47 mouse cellular contexts compared by ENCODE assay signal in the genomic region with DNA sequence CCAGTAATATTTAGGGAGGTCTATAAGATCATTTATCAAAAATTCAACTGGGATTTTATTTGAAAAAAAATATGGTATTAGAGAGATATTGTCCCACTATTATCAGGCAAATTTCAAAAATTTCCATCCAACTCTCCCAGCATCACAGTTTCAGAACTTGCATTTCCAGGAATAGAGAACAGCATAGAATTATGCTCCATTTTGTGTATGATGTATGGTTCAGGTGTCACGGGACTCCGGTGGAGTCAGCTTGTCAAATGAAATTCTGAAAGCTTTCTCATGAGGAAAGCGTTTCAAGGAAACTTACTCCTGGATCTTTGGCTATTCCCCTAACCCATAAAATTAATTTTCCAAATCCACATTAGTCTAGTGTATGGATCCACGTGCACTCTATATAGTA. TPM values are rescaled to one million over a fixed set of nuclear protein-coding genes. Genes with fewer than 3 reads are reported as not detected.
"Had no signal": no experiment of that assay in that cellular context is flagged by ENCODE, and none has a peak within 500 bp of the region (broad histone marks: within the 10 kb centered on the region; RNA-seq: fewer than 3 reads in every experiment).

No protein-coding gene starts in this region.

- H3K9ac ChIP-seq: limb, embryonic 12.5 days; limb, embryonic 13.5 days; limb, embryonic 15.5 days; liver, embryonic 12.5 days; liver, embryonic 13.5 days; liver, embryonic 14.5 days; liver, embryonic 15.5 days; liver, postnatal 0 days; lung, embryonic 14.5 days; lung, embryonic 15.5 days; midbrain, embryonic 12.5 days; midbrain, embryonic 13.5 days; midbrain, embryonic 15.5 days; neural tube, embryonic 12.5 days had no signal

- H3K27me3 ChIP-seq: limb, embryonic 12.5 days; limb, embryonic 13.5 days; limb, embryonic 15.5 days; liver, embryonic 12.5 days; liver, embryonic 13.5 days; liver, embryonic 15.5 days; lung, embryonic 15.5 days; megakaryocyte, embryonic 14.5 days; midbrain, embryonic 12.5 days; midbrain, embryonic 13.5 days; midbrain, embryonic 15.5 days; neural tube, embryonic 12.5 days had no signal

- ATAC-seq: liver, embryonic 12.5 days; liver, postnatal 0 days; lung, postnatal 0 days; midbrain, embryonic 13.5 days; midbrain, embryonic 15.5 days; midbrain, embryonic 16.5 days had no signal

- H3K9me3 ChIP-seq: limb, embryonic 10.5 days; limb, embryonic 12.5 days; limb, embryonic 13.5 days; limb, embryonic 15.5 days; liver, embryonic 12.5 days; liver, embryonic 13.5 days; liver, embryonic 15.5 days; lung, embryonic 15.5 days; megakaryocyte, embryonic 14.5 days; midbrain, embryonic 10.5 days; midbrain, embryonic 12.5 days; midbrain, embryonic 13.5 days; midbrain, embryonic 15.5 days; neural tube, embryonic 12.5 days had no signal

- H3K27ac ChIP-seq: limb, embryonic 10.5 days; limb, embryonic 12.5 days; limb, embryonic 13.5 days; limb, embryonic 15.5 days; liver, embryonic 12.5 days; liver, embryonic 13.5 days; liver, embryonic 14.5 days; liver, embryonic 15.5 days; lung, embryonic 15.5 days; macrophage; midbrain, embryonic 10.5 days; midbrain, embryonic 12.5 days; midbrain, embryonic 13.5 days; midbrain, embryonic 15.5 days; neural tube, embryonic 12.5 days had no signal

- DNase-seq: left cerebral cortex, postnatal 4 days; liver; liver, embryonic 13.5 days; liver, postnatal 0 days; lung, adult 18-20 months; lung, adult 2 months; lung, embryonic 14.5 days; lung, postnatal 10 days; lung, postnatal 14 days; lung, postnatal 36 days; lung, postnatal 4 days; midbrain, embryonic 14.5 days had no signal

- H3K4me2 ChIP-seq: limb, embryonic 12.5 days; limb, embryonic 13.5 days; limb, embryonic 15.5 days; liver, embryonic 11.5 days; liver, embryonic 12.5 days; liver, embryonic 13.5 days; liver, embryonic 15.5 days; lung, embryonic 14.5 days; lung, embryonic 15.5 days; midbrain, embryonic 11.5 days; midbrain, embryonic 12.5 days; midbrain, embryonic 13.5 days; midbrain, embryonic 15.5 days; neural tube, embryonic 12.5 days had no signal

- H3K36me3 ChIP-seq: limb, embryonic 10.5 days; limb, embryonic 12.5 days; limb, embryonic 13.5 days; limb, embryonic 15.5 days; liver, embryonic 12.5 days; liver, embryonic 13.5 days; liver, embryonic 15.5 days; lung, embryonic 15.5 days; midbrain, embryonic 10.5 days; midbrain, embryonic 12.5 days; midbrain, embryonic 13.5 days; midbrain, embryonic 15.5 days; neural tube, embryonic 12.5 days had no signal

- H3K4me1 ChIP-seq: limb, embryonic 10.5 days; limb, embryonic 12.5 days; limb, embryonic 13.5 days; limb, embryonic 15.5 days; liver, embryonic 12.5 days; liver, embryonic 13.5 days; liver, embryonic 15.5 days; lung, embryonic 15.5 days; megakaryocyte, embryonic 14.5 days; midbrain, embryonic 10.5 days; midbrain, embryonic 12.5 days; midbrain, embryonic 13.5 days; midbrain, embryonic 15.5 days; neural tube, embryonic 12.5 days had no signal

- H3K4me3 ChIP-seq: limb, embryonic 10.5 days; limb, embryonic 12.5 days; limb, embryonic 13.5 days; limb, embryonic 15.5 days; liver, embryonic 12.5 days; liver, embryonic 13.5 days; liver, embryonic 15.5 days; lung, embryonic 15.5 days; megakaryocyte, embryonic 14.5 days; midbrain, embryonic 10.5 days; midbrain, embryonic 12.5 days; midbrain, embryonic 13.5 days; midbrain, embryonic 15.5 days; myocyte; neural tube, embryonic 12.5 days had no signal

RNA-seq across cellular contexts. Expression of a gene that starts 1.6 kb away (rescaled TPM):
- total RNA-seq: left cerebral cortex, postnatal 10 days; left cerebral cortex, postnatal 14 days; left cerebral cortex, postnatal 25 days; left cerebral cortex, postnatal 36 days; left cerebral cortex, postnatal 4 days; liver, adult 2 months; megakaryocyte progenitor cell, adult 5-6 weeks; megakaryocyte, adult 5-6 weeks; megakaryocyte-erythroid progenitor cell, adult 5-6 weeks; midbrain, postnatal 0 days; monocyte, adult 5-6 weeks had no signal
- polyA plus RNA-seq: limb, embryonic 10.5 days; limb, embryonic 11.5 days; limb, embryonic 12.5 days; limb, embryonic 13.5 days; limb, embryonic 14.5 days; limb, embryonic 15.5 days; liver, adult 2 months; liver, embryonic 11.5 days; liver, embryonic 12.5 days; liver, embryonic 13.5 days; liver, embryonic 14.5 days; liver, embryonic 15.5 days; liver, embryonic 16.5 days; liver, postnatal 0 days; lung, adult 2 months; lung, embryonic 14.5 days; lung, embryonic 15.5 days; lung, embryonic 16.5 days; lung, postnatal 0 days; macrophage; midbrain, embryonic 10.5 days; midbrain, embryonic 11.5 days; midbrain, embryonic 12.5 days; midbrain, embryonic 13.5 days; midbrain, embryonic 14.5 days; midbrain, embryonic 15.5 days; midbrain, embryonic 16.5 days; midbrain, postnatal 0 days; myocyte; neural tube, embryonic 11.5 days; neural tube, embryonic 12.5 days had no signal

RNA-seq across cellular contexts. Expression of a gene that starts 19.4 kb away (rescaled TPM):
- total RNA-seq: left cerebral cortex, postnatal 10 days; left cerebral cortex, postnatal 14 days; left cerebral cortex, postnatal 25 days; left cerebral cortex, postnatal 36 days; left cerebral cortex, postnatal 4 days; liver, adult 2 months; megakaryocyte progenitor cell, adult 5-6 weeks; megakaryocyte, adult 5-6 weeks; megakaryocyte-erythroid progenitor cell, adult 5-6 weeks; midbrain, postnatal 0 days; monocyte, adult 5-6 weeks had no signal
- polyA plus RNA-seq: limb, embryonic 10.5 days; limb, embryonic 11.5 days; limb, embryonic 12.5 days; limb, embryonic 13.5 days; limb, embryonic 14.5 days; limb, embryonic 15.5 days; liver, adult 2 months; liver, embryonic 11.5 days; liver, embryonic 12.5 days; liver, embryonic 13.5 days; liver, embryonic 14.5 days; liver, embryonic 15.5 days; liver, embryonic 16.5 days; liver, postnatal 0 days; lung, adult 2 months; lung, embryonic 14.5 days; lung, embryonic 15.5 days; lung, embryonic 16.5 days; lung, postnatal 0 days; macrophage; midbrain, embryonic 10.5 days; midbrain, embryonic 11.5 days; midbrain, embryonic 12.5 days; midbrain, embryonic 13.5 days; midbrain, embryonic 14.5 days; midbrain, embryonic 15.5 days; midbrain, embryonic 16.5 days; midbrain, postnatal 0 days; myocyte; neural tube, embryonic 11.5 days; neural tube, embryonic 12.5 days had no signal

RNA-seq across cellular contexts. Expression of a gene that starts 26.9 kb away (rescaled TPM):
- total RNA-seq: left cerebral cortex, postnatal 10 days; megakaryocyte-erythroid progenitor cell, adult 5-6 weeks; midbrain, postnatal 0 days; monocyte, adult 5-6 weeks had no signal
- polyA plus RNA-seq: limb, embryonic 13.5 days; liver, adult 2 months; liver, embryonic 11.5 days; liver, embryonic 12.5 days; liver, embryonic 13.5 days; liver, postnatal 0 days; lung, adult 2 months; lung, embryonic 15.5 days; midbrain, embryonic 12.5 days; midbrain, embryonic 14.5 days; midbrain, embryonic 16.5 days; midbrain, postnatal 0 days; myocyte; neural tube, embryonic 12.5 days had no signal

RNA-seq across cellular contexts. Expression of a gene that starts 31.7 kb away (rescaled TPM):
- total RNA-seq: left cerebral cortex, postnatal 10 days; left cerebral cortex, postnatal 14 days; left cerebral cortex, postnatal 25 days; left cerebral cortex, postnatal 36 days; left cerebral cortex, postnatal 4 days; liver, adult 2 months; megakaryocyte progenitor cell, adult 5-6 weeks; megakaryocyte, adult 5-6 weeks; megakaryocyte-erythroid progenitor cell, adult 5-6 weeks; midbrain, postnatal 0 days; monocyte, adult 5-6 weeks had no signal
- polyA plus RNA-seq: limb, embryonic 10.5 days; limb, embryonic 11.5 days; limb, embryonic 12.5 days; limb, embryonic 13.5 days; limb, embryonic 14.5 days; limb, embryonic 15.5 days; liver, adult 2 months; liver, embryonic 11.5 days; liver, embryonic 12.5 days; liver, embryonic 13.5 days; liver, embryonic 14.5 days; liver, embryonic 15.5 days; liver, embryonic 16.5 days; liver, postnatal 0 days; lung, adult 2 months; lung, embryonic 14.5 days; lung, embryonic 15.5 days; lung, embryonic 16.5 days; lung, postnatal 0 days; macrophage; midbrain, embryonic 10.5 days; midbrain, embryonic 11.5 days; midbrain, embryonic 12.5 days; midbrain, embryonic 13.5 days; midbrain, embryonic 14.5 days; midbrain, embryonic 15.5 days; midbrain, embryonic 16.5 days; midbrain, postnatal 0 days; myocyte; neural tube, embryonic 11.5 days; neural tube, embryonic 12.5 days had no signal

RNA-seq across cellular contexts. Expression of a gene that starts 38.5 kb away (rescaled TPM):
- total RNA-seq: left cerebral cortex, postnatal 10 days; left cerebral cortex, postnatal 14 days; left cerebral cortex, postnatal 25 days; left cerebral cortex, postnatal 36 days; left cerebral cortex, postnatal 4 days; liver, adult 2 months; megakaryocyte progenitor cell, adult 5-6 weeks; megakaryocyte, adult 5-6 weeks; megakaryocyte-erythroid progenitor cell, adult 5-6 weeks; midbrain, postnatal 0 days; monocyte, adult 5-6 weeks had no signal
- polyA plus RNA-seq: limb, embryonic 10.5 days; limb, embryonic 11.5 days; limb, embryonic 12.5 days; limb, embryonic 13.5 days; limb, embryonic 14.5 days; limb, embryonic 15.5 days; liver, adult 2 months; liver, embryonic 11.5 days; liver, embryonic 12.5 days; liver, embryonic 13.5 days; liver, embryonic 14.5 days; liver, embryonic 15.5 days; liver, embryonic 16.5 days; liver, postnatal 0 days; lung, adult 2 months; lung, embryonic 14.5 days; lung, embryonic 15.5 days; lung, embryonic 16.5 days; lung, postnatal 0 days; macrophage; midbrain, embryonic 10.5 days; midbrain, embryonic 11.5 days; midbrain, embryonic 12.5 days; midbrain, embryonic 13.5 days; midbrain, embryonic 14.5 days; midbrain, embryonic 15.5 days; midbrain, embryonic 16.5 days; midbrain, postnatal 0 days; myocyte; neural tube, embryonic 11.5 days; neural tube, embryonic 12.5 days had no signal
